Mouse (Mus musculus) lung, postnatal 0 days (tissue): ENCODE measurements around the gene Bag5.

ENCODE experiments used
- CTCF ChIP-seq: IDR thresholded peaks from 2 replicates; pipeline ENCODE4 v1.5.1; 2016; ENCODE audit warnings: antibody characterized with exemption, mild to moderate bottlenecking
- EP300 ChIP-seq: IDR thresholded peaks from 2 replicates; pipeline ENCODE4 v1.6.1; 2016; ENCODE audit warnings: antibody characterized with exemption, mild to moderate bottlenecking, control low read depth

DNA sequence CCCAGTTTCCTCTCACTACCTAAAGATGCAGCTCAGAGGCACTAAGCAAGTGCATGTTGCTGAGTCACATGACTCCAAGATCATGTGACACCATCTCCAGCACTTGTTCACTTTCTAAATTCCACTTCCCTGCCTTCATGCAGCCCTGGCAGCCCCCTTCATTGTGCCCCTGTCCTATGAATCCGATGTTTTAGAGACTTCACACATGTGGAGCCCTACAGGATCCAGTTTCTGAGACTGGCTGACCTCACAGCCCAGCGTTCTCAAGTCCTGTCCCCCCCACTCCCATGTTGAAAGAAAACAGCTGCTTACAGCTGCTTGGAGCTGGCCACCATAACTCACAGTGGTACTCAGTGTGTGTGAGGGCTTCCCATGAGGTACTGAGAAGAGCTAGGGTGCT lies 30.4 kb upstream of the Bag5 start:
- no peak for TF ChIP-seq CTCF
- TF ChIP-seq EP300, result peak; percentile 45; the same call in 1 of the 2 replicates
